Mouse (Mus musculus): ENCODE results near the gene Btbd35f21. TPM values are rescaled to one million over a fixed set of nuclear protein-coding genes. Genes with fewer than 3 reads are reported as not detected.

The Btbd35f21 gene
- not detected in 2 replicates for polyA plus RNA-seq (2015; fragmentation: Nextera tagmentation; extraction: Ambion mirVana)

GRCm38 (mm10) chrX:32725809-32726208, at the start of gene Btbd35f21:
Gene Btbd35f21, plus strand, starts transcription at chrX:32726109.

Other genes with a start within 250 kb of the Btbd35f21 start
- gene Btbd35f1, start 166.1 kb upstream of the Btbd35f21 start, polyA plus RNA-seq (2015; fragmentation: Nextera tagmentation; extraction: Ambion mirVana), result not detected in 2 replicates
- gene Gm5926, start 75.4 kb upstream of the Btbd35f21 start, polyA plus RNA-seq (2015; fragmentation: Nextera tagmentation; extraction: Ambion mirVana), result not detected in 2 replicates
- not detected in 2 replicates for gene Btbd35f30, start 168.5 kb downstream of the Btbd35f21 start, polyA plus RNA-seq (2015; fragmentation: Nextera tagmentation; extraction: Ambion mirVana)
- gene Gm21789, start 215.7 kb downstream of the Btbd35f21 start, polyA plus RNA-seq (2015; fragmentation: Nextera tagmentation; extraction: Ambion mirVana), result not detected in 2 replicates
- gene Btbd35f5, start 247.8 kb downstream of the Btbd35f21 start, polyA plus RNA-seq (2015; fragmentation: Nextera tagmentation; extraction: Ambion mirVana), result not detected in 2 replicates

Measured in skeletal muscle tissue, postnatal 0 days (tissue).